Mouse (Mus musculus): Measurements from ENCODE around the gene Tmem255b. TPM values are rescaled to one million over a fixed set of nuclear protein-coding genes. Genes with fewer than 3 reads are reported as not detected.

The Tmem255b gene
- total RNA-seq, 1 experiment, result 0.18 TPM

DNA sequence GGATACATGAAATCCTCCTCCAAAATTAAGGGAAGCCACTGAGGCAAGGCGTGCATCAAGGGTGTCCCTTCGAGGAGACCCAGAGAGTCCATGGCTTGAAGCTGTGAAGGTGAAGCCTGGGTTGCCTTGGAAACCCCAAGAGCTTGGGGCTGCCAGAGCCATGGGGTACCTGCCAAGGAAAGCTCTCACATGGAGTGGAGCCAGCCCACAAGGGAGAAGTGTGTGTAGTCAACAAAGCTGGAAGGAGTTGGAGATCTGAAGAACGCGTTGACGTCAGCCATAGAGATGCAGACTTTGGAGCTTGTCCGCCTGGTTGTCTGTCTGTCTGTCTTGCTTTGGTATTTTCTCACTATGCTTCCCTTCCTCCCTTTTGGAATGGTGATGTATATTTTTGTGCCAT is 14.0 kb upstream of the Tmem255b start:
- no peak overlapping the region for H3K9ac ChIP-seq (ENCODE audit: insufficient read depth, low read depth, low read length, poor library complexity, severe bottlenecking)
- no peaks in the 10 kb centered on the region for H3K9me3 ChIP-seq (ENCODE audit: control insufficient read depth, insufficient read depth, low read depth, low read length)
- H3K36me3 ChIP-seq (ENCODE audit: control insufficient read depth, insufficient read depth, low read length, poor library complexity, severe bottlenecking), result no peaks in the 10 kb centered on the region
- H3K27ac ChIP-seq (ENCODE audit: insufficient read depth, low read depth, low read length, poor library complexity, severe bottlenecking), result no peak overlapping the region
- TF ChIP-seq ZC3H11A (IDR thresholded peaks at IDR 0.05; ENCODE audit: borderline replicate concordance, low read depth, low read length) (no peak), CHD2 (IDR thresholded peaks at IDR 0.05; ENCODE audit: low read depth, low read length) (no peak), HCFC1 (IDR thresholded peaks at IDR 0.05; ENCODE audit: borderline replicate concordance, insufficient read depth, low read length) (no peak), MAFK (IDR thresholded peaks at IDR 0.05; ENCODE audit: insufficient read depth, low read depth, low read length) (no peak), ZNF384 (IDR thresholded peaks at IDR 0.05; ENCODE audit: low read depth, low read length) (no peak)
- H3K4me3 ChIP-seq (ENCODE audit: insufficient read depth in 1 of 2, low read depth in 1 of 2, low read length in 2 of 2, poor library complexity in 1 of 2, severe bottlenecking in 1 of 2), result no peak overlapping the region
- in situ Hi-C loops (cut with MboI; ENCODE audit: low sequenced_read_pairs in 2 of 2, unreplicated experiment in 2 of 2), result loop anchor here in 1 of 2 experiments (25.0 kb wide), 1 partner anchor 341 kb away; the partner anchor contains the start of gene Cdc16
- no peak for DNase-seq (ENCODE audit: low read depth, low spot score)
- no peaks in the 10 kb centered on the region for H3K4me1 ChIP-seq (ENCODE audit: control insufficient read depth in 2 of 2, insufficient read depth in 2 of 2, low read length in 2 of 2, poor library complexity in 1 of 2)

DNA sequence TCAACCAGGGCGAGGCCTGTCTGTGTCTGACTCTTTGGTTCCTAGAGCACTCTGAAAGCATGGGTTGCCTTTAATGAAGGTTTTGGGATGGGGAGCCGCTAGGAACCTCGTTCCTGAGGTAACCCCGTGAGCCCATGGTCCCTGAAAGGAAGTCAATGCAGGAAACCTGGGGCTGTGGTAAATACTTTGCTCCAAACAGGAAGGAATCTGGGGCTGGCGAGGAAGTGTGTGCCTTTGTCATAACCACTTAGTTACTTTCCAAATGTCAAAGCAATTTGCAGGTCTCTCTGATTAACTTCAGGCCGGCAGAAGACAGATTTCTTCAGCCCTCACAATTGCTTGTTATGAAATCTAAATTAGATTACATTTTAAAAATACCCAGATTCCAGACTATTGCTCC is 7.6 kb upstream of the Tmem255b start:
- no peak for DNase-seq (ENCODE audit: low read depth, low spot score)
- H3K4me3 ChIP-seq (ENCODE audit: insufficient read depth in 1 of 2, low read depth in 1 of 2, low read length in 2 of 2, poor library complexity in 1 of 2, severe bottlenecking in 1 of 2), result no peak overlapping the region
- no peaks in the 10 kb centered on the region for H3K4me1 ChIP-seq (ENCODE audit: control insufficient read depth in 2 of 2, insufficient read depth in 2 of 2, low read length in 2 of 2, poor library complexity in 1 of 2)
- H3K36me3 ChIP-seq (ENCODE audit: control insufficient read depth, insufficient read depth, low read length, poor library complexity, severe bottlenecking), result no peaks in the 10 kb centered on the region
- no peak overlapping the region for H3K27ac ChIP-seq (ENCODE audit: insufficient read depth, low read depth, low read length, poor library complexity, severe bottlenecking)
- in situ Hi-C loops (cut with MboI; ENCODE audit: low sequenced_read_pairs in 2 of 2, unreplicated experiment in 2 of 2), result no loop called here
- no peaks in the 10 kb centered on the region for H3K9me3 ChIP-seq (ENCODE audit: control insufficient read depth, insufficient read depth, low read depth, low read length)
- TF ChIP-seq CHD2 (IDR thresholded peaks at IDR 0.05; ENCODE audit: low read depth, low read length) (no peak), MAFK (IDR thresholded peaks at IDR 0.05; ENCODE audit: insufficient read depth, low read depth, low read length) (no peak), ZNF384 (IDR thresholded peaks at IDR 0.05; ENCODE audit: low read depth, low read length) (no peak), HCFC1 (IDR thresholded peaks at IDR 0.05; ENCODE audit: borderline replicate concordance, insufficient read depth, low read length) (no peak), ZC3H11A (IDR thresholded peaks at IDR 0.05; ENCODE audit: borderline replicate concordance, low read depth, low read length) (no peak)
- no peak overlapping the region for H3K9ac ChIP-seq (ENCODE audit: insufficient read depth, low read depth, low read length, poor library complexity, severe bottlenecking)

DNA sequence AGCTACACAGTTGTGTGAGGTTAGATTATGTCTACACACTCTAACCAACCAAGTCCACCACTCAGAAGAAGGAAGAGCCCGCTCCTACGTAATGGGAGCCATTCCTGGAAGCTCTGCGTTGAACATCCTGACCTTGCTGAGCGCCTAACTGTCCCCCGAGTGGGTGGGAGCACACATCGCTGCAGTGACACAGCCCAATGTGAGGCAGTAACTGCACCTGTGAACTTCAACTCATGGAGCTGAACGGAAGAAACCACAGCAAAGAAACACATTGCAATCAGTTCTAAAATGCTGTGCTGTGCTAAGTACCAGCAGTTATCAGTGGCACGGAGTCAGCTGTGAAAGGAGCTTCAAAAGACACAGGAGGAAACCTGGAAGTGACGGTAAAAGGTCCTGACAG is 6.8 kb upstream of the Tmem255b start:
- in situ Hi-C loops (cut with MboI; ENCODE audit: low sequenced_read_pairs in 2 of 2, unreplicated experiment in 2 of 2), result no loop called here

DNA sequence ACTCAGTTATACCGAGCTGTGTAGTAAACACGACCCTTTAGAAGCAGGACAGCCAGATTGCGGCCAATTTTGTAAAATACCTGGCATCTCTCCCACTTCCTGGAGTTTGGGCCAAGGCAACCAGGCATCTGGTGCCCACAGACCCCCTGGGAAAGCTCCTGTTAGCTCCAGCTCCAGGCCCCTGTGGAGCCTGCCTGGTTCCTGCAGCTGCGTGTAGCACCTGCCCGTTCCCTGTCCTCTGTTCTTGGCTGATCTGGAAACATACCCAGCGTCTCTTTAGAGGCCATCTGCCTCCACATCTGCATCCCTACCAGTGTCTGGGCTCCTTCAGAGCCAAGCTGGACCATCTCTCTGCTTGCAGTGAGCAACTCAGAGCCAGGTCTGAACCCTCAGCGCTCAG is 4.6 kb upstream of the Tmem255b start:
- DNase-seq (ENCODE audit: low read depth, low spot score), result no peak
- in situ Hi-C loops (cut with MboI; ENCODE audit: low sequenced_read_pairs in 2 of 2, unreplicated experiment in 2 of 2), result no loop called here
- no peaks in the 10 kb centered on the region for H3K36me3 ChIP-seq (ENCODE audit: control insufficient read depth, insufficient read depth, low read length, poor library complexity, severe bottlenecking)

More for the DNA sequence above, 6.8 kb upstream of the Tmem255b start:
- H3K9ac ChIP-seq (ENCODE audit: insufficient read depth, low read depth, low read length, poor library complexity, severe bottlenecking), result no peak overlapping the region
- TF ChIP-seq CHD2 (IDR thresholded peaks at IDR 0.05; ENCODE audit: low read depth, low read length) (no peak), HCFC1 (IDR thresholded peaks at IDR 0.05; ENCODE audit: borderline replicate concordance, insufficient read depth, low read length) (no peak), ZC3H11A (IDR thresholded peaks at IDR 0.05; ENCODE audit: borderline replicate concordance, low read depth, low read length) (no peak), ZNF384 (IDR thresholded peaks at IDR 0.05; ENCODE audit: low read depth, low read length) (no peak), MAFK (IDR thresholded peaks at IDR 0.05; ENCODE audit: insufficient read depth, low read depth, low read length) (no peak)
- H3K36me3 ChIP-seq (ENCODE audit: control insufficient read depth, insufficient read depth, low read length, poor library complexity, severe bottlenecking), result no peaks in the 10 kb centered on the region
- H3K4me3 ChIP-seq (ENCODE audit: insufficient read depth in 1 of 2, low read depth in 1 of 2, low read length in 2 of 2, poor library complexity in 1 of 2, severe bottlenecking in 1 of 2), result no peak overlapping the region
- no peaks in the 10 kb centered on the region for H3K4me1 ChIP-seq (ENCODE audit: control insufficient read depth in 2 of 2, insufficient read depth in 2 of 2, low read length in 2 of 2, poor library complexity in 1 of 2)
- no peak for DNase-seq (ENCODE audit: low read depth, low spot score)
- H3K9me3 ChIP-seq (ENCODE audit: control insufficient read depth, insufficient read depth, low read depth, low read length), result no peaks in the 10 kb centered on the region
- no peak overlapping the region for H3K27ac ChIP-seq (ENCODE audit: insufficient read depth, low read depth, low read length, poor library complexity, severe bottlenecking)

DNA sequence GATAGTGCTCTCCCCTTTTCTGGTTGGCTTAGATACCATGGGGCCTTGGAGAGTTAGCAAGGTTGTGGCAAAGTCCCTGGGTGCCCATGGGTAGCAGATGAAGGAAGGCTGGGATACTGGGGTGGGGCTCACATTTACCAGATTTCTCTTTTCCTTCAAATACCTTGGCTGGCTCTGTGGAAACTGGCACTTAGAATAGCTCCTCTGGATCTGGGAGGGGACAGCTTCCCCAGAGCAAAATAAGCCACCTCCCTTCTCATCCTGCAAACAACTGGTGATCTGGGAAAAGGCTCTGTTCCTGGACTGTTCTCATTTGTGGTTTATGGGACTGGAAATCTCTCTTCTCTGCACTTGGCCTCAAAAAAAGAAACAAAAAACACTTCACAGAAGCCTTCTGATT is 4.1 kb upstream of the Tmem255b start:
- Histone ChIP-seq H3K27ac (ENCODE audit: insufficient read depth, low read depth, low read length, poor library complexity, severe bottlenecking) (no peak overlapping the region), H3K4me3 (ENCODE audit: insufficient read depth in 1 of 2, low read depth in 1 of 2, low read length in 2 of 2, poor library complexity in 1 of 2, severe bottlenecking in 1 of 2) (no peak overlapping the region), H3K9ac (ENCODE audit: insufficient read depth, low read depth, low read length, poor library complexity, severe bottlenecking) (no peak overlapping the region), H3K36me3 (ENCODE audit: control insufficient read depth, insufficient read depth, low read length, poor library complexity, severe bottlenecking) (no peaks in the 10 kb centered on the region), H3K9me3 (ENCODE audit: control insufficient read depth, insufficient read depth, low read depth, low read length) (no peaks in the 10 kb centered on the region), H3K4me1 (ENCODE audit: control insufficient read depth in 2 of 2, insufficient read depth in 2 of 2, low read length in 2 of 2, poor library complexity in 1 of 2) (no peaks in the 10 kb centered on the region)
- no peak for DNase-seq (ENCODE audit: low read depth, low spot score)
- in situ Hi-C loops (cut with MboI; ENCODE audit: low sequenced_read_pairs in 2 of 2, unreplicated experiment in 2 of 2), result no loop called here
- no peak for TF ChIP-seq HCFC1 (IDR thresholded peaks at IDR 0.05; ENCODE audit: borderline replicate concordance, insufficient read depth, low read length)
- TF ChIP-seq ZC3H11A (IDR thresholded peaks at IDR 0.05; ENCODE audit: borderline replicate concordance, low read depth, low read length), result no peak
- no peak for TF ChIP-seq ZNF384 (IDR thresholded peaks at IDR 0.05; ENCODE audit: low read depth, low read length)
- TF ChIP-seq CHD2 (IDR thresholded peaks at IDR 0.05; ENCODE audit: low read depth, low read length), result no peak

More for the DNA sequence above, 4.6 kb upstream of the Tmem255b start:
- Histone ChIP-seq H3K9ac (ENCODE audit: insufficient read depth, low read depth, low read length, poor library complexity, severe bottlenecking) (no peak overlapping the region), H3K27ac (ENCODE audit: insufficient read depth, low read depth, low read length, poor library complexity, severe bottlenecking) (no peak overlapping the region), H3K9me3 (ENCODE audit: control insufficient read depth, insufficient read depth, low read depth, low read length) (no peaks in the 10 kb centered on the region), H3K4me1 (ENCODE audit: control insufficient read depth in 2 of 2, insufficient read depth in 2 of 2, low read length in 2 of 2, poor library complexity in 1 of 2) (no peaks in the 10 kb centered on the region), H3K4me3 (ENCODE audit: insufficient read depth in 1 of 2, low read depth in 1 of 2, low read length in 2 of 2, poor library complexity in 1 of 2, severe bottlenecking in 1 of 2) (no peak overlapping the region)
- TF ChIP-seq HCFC1 (IDR thresholded peaks at IDR 0.05; ENCODE audit: borderline replicate concordance, insufficient read depth, low read length) (no peak), CHD2 (IDR thresholded peaks at IDR 0.05; ENCODE audit: low read depth, low read length) (no peak), MAFK (IDR thresholded peaks at IDR 0.05; ENCODE audit: insufficient read depth, low read depth, low read length) (no peak), ZC3H11A (IDR thresholded peaks at IDR 0.05; ENCODE audit: borderline replicate concordance, low read depth, low read length) (no peak), ZNF384 (IDR thresholded peaks at IDR 0.05; ENCODE audit: low read depth, low read length) (no peak)

Data from ES-E14 (cell line).